30 mouse cellular contexts compared by ENCODE assay signal in the genomic region with DNA sequence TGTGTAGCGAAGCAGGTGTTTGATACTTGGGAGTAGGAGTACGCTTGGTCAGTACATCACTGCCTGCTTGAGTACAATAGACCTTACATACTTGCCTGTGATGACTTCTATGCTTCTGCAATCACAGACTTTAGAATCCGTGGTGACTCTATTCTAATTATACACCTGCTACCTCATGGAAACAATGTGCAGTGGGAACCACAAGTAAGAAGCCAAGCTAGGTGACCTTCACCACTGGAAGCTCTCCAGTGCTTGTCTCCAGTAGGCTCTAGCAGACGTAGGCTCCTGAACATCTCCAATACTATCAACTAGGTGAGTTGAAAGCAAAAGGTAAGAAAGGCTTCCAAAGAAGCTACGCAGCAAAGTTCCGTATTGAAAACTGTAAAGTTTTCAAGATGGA. TPM values are rescaled to one million over a fixed set of nuclear protein-coding genes. Genes with fewer than 3 reads are reported as not detected.
"Had no signal": no experiment of that assay in that cellular context is flagged by ENCODE, and none has a peak within 500 bp of the region (broad histone marks: within the 10 kb centered on the region; RNA-seq: fewer than 3 reads in every experiment).

No protein-coding gene starts in this region.

- H3K9ac ChIP-seq: liver, embryonic 13.5 days had no signal

- H3K4me3 ChIP-seq: left cerebral cortex, adult 2 months; liver, embryonic 13.5 days had no signal

- H3K27ac ChIP-seq: left cerebral cortex, adult 2 months; liver, embryonic 13.5 days had no signal

- H3K36me3 ChIP-seq: liver, embryonic 13.5 days had no signal

- H3K27me3 ChIP-seq: liver, embryonic 13.5 days had no signal

- DNase-seq: kidney, postnatal 14 days; kidney, postnatal 4 days; layer of hippocampus, adult 9-11 months; layer of hippocampus, postnatal 36 days; liver, embryonic 13.5 days; lung, adult 2 months; lung, postnatal 14 days; lung, postnatal 4 days; midbrain, embryonic 14.5 days; thymus, adult 18-20 months; thymus, postnatal 36 days had no signal

- H3K4me1 ChIP-seq: liver, embryonic 13.5 days had no signal

- H3K9me3 ChIP-seq: liver, embryonic 13.5 days had no signal

- H3K4me2 ChIP-seq: liver, embryonic 13.5 days; midbrain, embryonic 11.5 days had no signal

RNA-seq across cellular contexts. Expression of a gene that starts 27.6 kb away (rescaled TPM):
- total RNA-seq: layer of hippocampus, adult 18-20 months; layer of hippocampus, postnatal 36 days; left cerebral cortex, adult 2 months; left cerebral cortex, postnatal 10 days; left cerebral cortex, postnatal 36 days; liver, adult 2 months; megakaryocyte progenitor cell, adult 5-6 weeks; megakaryocyte-erythroid progenitor cell, adult 5-6 weeks; midbrain, postnatal 0 days had no signal
- polyA plus RNA-seq: limb, embryonic 11.5 days; liver, adult 2 months; liver, embryonic 13.5 days; liver, embryonic 16.5 days; lung, adult 2 months; lung, embryonic 16.5 days; midbrain, embryonic 11.5 days; midbrain, embryonic 14.5 days; midbrain, postnatal 0 days; neural tube, embryonic 11.5 days; neural tube, embryonic 14.5 days; small intestine, adult 2 months; spleen, adult 2 months; stomach, embryonic 16.5 days; testis, adult 2 months; urinary bladder, adult 2 months had no signal
